Mouse (Mus musculus): Measurements from ENCODE around the gene Hdgfl2.

DNA sequence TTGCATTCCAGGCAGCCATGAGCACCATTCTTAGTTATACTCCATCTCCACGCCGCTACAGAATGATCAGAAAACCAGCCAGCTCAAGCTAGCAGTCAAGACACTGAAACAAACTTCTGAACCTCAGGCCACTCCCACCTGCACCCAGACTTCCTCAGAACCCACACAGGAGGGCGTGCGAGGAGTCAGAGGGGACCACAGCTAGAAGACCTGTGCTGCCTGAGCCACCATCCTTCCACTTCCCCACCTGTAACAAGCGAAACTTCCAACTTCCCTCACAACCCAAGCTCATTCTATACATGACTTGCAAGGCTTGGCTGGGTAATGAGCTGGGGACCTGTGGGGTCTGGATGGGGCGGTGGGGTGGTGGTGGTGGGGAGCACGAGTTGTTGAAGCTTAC is 46.6 kb upstream of the Hdgfl2 start:
- TF ChIP-seq POLR2A (IDR thresholded peaks at IDR 0.05; ENCODE audit: borderline replicate concordance, insufficient read depth, low read length) (no peak), CTCF (IDR thresholded peaks at IDR 0.05; ENCODE audit: borderline replicate concordance, insufficient read depth, low read depth, low read length) (no peak)
